Mouse (Mus musculus): Measurements from ENCODE around the gene Nedd9. TPM values are rescaled to one million over a fixed set of nuclear protein-coding genes. Genes with fewer than 3 reads are reported as not detected.

The Nedd9 gene
- polyA plus RNA-seq, 1 experiment from 2014 or later: 13.3 TPM

DNA sequence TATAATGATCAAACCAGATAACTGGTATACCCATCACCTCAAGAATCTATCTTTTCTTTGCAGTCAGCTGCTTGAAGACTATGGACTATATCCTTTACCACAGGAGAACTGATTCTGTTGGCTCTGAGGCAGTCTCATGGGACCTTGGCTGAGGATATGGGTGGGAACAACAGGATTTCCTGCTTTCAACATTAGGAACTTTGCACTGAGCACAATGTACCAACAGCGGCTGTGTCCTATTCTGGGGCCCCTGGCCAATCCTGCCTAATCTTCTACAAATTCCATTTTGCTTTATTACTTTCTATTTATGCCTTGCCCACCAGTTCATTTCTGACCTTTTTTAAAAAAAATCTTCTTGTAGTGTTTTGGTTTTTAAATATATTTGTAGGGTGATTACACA, 21.0 kb downstream of the Nedd9 start:
- Histone ChIP-seq H3K9ac (no peak overlapping the region), H3K27me3 (no peaks in the 10 kb centered on the region), H3K36me3 (no peaks in the 10 kb centered on the region), H3K9me3 (no peaks in the 10 kb centered on the region), H3K27ac (replicated peaks) (no peak overlapping the region), H3K4me2 (no peak overlapping the region), H3K4me3 (no peak overlapping the region), H3K4me1 (replicated peaks) (no peaks in the 10 kb centered on the region)
- WGBS: 95% methylated on average over 1 of the region's 1 CpGs
- no peak for ATAC-seq (ENCODE audit: low FRiP score, low read depth)

- Histone ChIP-seq H3K4me1 (replicated peaks) (no peaks in the 10 kb centered on the region), H3K27me3 (no peaks in the 10 kb centered on the region), H3K27ac (replicated peaks) (no peak overlapping the region), H3K36me3 (no peaks in the 10 kb centered on the region), H3K4me2 (no peak overlapping the region), H3K9ac (no peak overlapping the region), H3K9me3 (no peaks in the 10 kb centered on the region), H3K4me3 (no peak overlapping the region)
- 71% methylated on average over 3 of the region's 3 CpGs for WGBS
- ATAC-seq (ENCODE audit: low FRiP score, low read depth): no peak
These were observed 25.7 kb downstream of the Nedd9 start for GRCm38 (mm10) chr13:41461418-41461817.

DNA sequence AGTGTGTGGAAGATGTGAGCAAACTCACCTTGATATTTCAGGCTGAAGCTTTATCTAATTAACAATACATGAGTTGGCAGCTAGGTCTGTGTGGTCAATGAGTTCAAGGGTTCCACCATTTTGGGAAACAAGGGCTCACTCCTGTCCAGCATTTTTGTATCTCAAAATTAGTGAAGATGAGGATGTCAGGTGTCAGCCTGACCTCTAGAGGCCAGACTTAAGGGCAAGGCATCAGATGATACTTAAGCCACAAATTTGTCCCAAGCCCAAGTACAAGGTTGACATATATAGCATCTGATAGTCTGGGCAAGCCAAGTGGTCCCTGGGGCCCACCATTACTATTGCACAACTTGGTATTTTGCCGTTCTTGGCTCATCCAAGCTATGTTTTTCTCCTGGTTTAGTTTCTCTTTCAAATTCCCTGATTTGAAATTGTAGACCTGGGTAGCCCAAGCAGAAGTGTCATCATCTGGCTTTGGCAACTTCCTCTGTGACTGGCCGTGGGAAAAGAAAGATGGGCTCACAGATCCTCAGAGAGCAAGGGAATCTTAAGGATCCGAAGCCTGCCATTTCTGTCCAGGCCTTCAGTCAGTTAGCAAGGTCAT, 27.4 kb downstream of the Nedd9 start:
- no peak overlapping the region for H3K9ac ChIP-seq
- no peak overlapping the region for H3K4me3 ChIP-seq
- H3K9me3 ChIP-seq: no peaks in the 10 kb centered on the region
- no peaks in the 10 kb centered on the region for H3K36me3 ChIP-seq
- H3K27ac ChIP-seq (replicated peaks): no peak overlapping the region
- no peaks in the 10 kb centered on the region for H3K4me1 ChIP-seq (replicated peaks)
- H3K27me3 ChIP-seq: no peaks in the 10 kb centered on the region
- ATAC-seq (ENCODE audit: low FRiP score, low read depth): no peak
- H3K4me2 ChIP-seq: no peak overlapping the region
- 90% methylated on average over 3 of the region's 3 CpGs for WGBS

GRCm38 (mm10) chr13:41458709-41459108, 28.5 kb downstream of the Nedd9 start:
- ATAC-seq (ENCODE audit: low FRiP score, low read depth): no peak
- 62% methylated on average over 2 of the region's 2 CpGs for WGBS

GRCm38 (mm10) chr13:41457798-41458390, 29.3 kb downstream of the Nedd9 start:
- no peak overlapping the region for H3K27ac ChIP-seq (replicated peaks)
- H3K4me2 ChIP-seq: no peak overlapping the region
- H3K4me1 ChIP-seq (replicated peaks): no peaks in the 10 kb centered on the region
- no peaks in the 10 kb centered on the region for H3K36me3 ChIP-seq
- H3K9ac ChIP-seq: no peak overlapping the region
- no peaks in the 10 kb centered on the region for H3K9me3 ChIP-seq
- H3K27me3 ChIP-seq: no peaks in the 10 kb centered on the region
- no peak for ATAC-seq (ENCODE audit: low FRiP score, low read depth)
- WGBS: 87% methylated on average over 10 of the region's 10 CpGs
- no peak overlapping the region for H3K4me3 ChIP-seq

More at GRCm38 (mm10) chr13:41458709-41459108, 28.5 kb downstream of the Nedd9 start:
- Histone ChIP-seq H3K27me3 (no peaks in the 10 kb centered on the region), H3K4me3 (no peak overlapping the region), H3K9me3 (no peaks in the 10 kb centered on the region), H3K36me3 (no peaks in the 10 kb centered on the region), H3K9ac (no peak overlapping the region), H3K27ac (replicated peaks) (no peak overlapping the region), H3K4me2 (no peak overlapping the region), H3K4me1 (replicated peaks) (no peaks in the 10 kb centered on the region)

GRCm38 (mm10) chr13:41457030-41457797, 29.9 kb downstream of the Nedd9 start:
- no peaks in the 10 kb centered on the region for H3K4me1 ChIP-seq (replicated peaks)
- H3K27ac ChIP-seq (replicated peaks): no peak overlapping the region
- no peaks in the 10 kb centered on the region for H3K9me3 ChIP-seq
- no peaks in the 10 kb centered on the region for H3K36me3 ChIP-seq
- no peak overlapping the region for H3K9ac ChIP-seq
- no peak for ATAC-seq (ENCODE audit: low FRiP score, low read depth)
- H3K4me2 ChIP-seq: no peak overlapping the region
- H3K27me3 ChIP-seq: no peaks in the 10 kb centered on the region
- H3K4me3 ChIP-seq: no peak overlapping the region
- 71% methylated on average over 7 of the region's 7 CpGs for WGBS

GRCm38 (mm10) chr13:41456292-41457029, 30.7 kb downstream of the Nedd9 start:
- no peak overlapping the region for H3K27ac ChIP-seq (replicated peaks)
- no peak overlapping the region for H3K9ac ChIP-seq
- no peaks in the 10 kb centered on the region for H3K4me1 ChIP-seq (replicated peaks)
- 85% methylated on average over 14 of the region's 14 CpGs for WGBS
- H3K27me3 ChIP-seq: no peaks in the 10 kb centered on the region
- ATAC-seq (ENCODE audit: low FRiP score, low read depth): no peak
- H3K4me3 ChIP-seq: no peak overlapping the region
- no peaks in the 10 kb centered on the region for H3K9me3 ChIP-seq
- H3K4me2 ChIP-seq: no peak overlapping the region
- H3K36me3 ChIP-seq: no peaks in the 10 kb centered on the region

DNA sequence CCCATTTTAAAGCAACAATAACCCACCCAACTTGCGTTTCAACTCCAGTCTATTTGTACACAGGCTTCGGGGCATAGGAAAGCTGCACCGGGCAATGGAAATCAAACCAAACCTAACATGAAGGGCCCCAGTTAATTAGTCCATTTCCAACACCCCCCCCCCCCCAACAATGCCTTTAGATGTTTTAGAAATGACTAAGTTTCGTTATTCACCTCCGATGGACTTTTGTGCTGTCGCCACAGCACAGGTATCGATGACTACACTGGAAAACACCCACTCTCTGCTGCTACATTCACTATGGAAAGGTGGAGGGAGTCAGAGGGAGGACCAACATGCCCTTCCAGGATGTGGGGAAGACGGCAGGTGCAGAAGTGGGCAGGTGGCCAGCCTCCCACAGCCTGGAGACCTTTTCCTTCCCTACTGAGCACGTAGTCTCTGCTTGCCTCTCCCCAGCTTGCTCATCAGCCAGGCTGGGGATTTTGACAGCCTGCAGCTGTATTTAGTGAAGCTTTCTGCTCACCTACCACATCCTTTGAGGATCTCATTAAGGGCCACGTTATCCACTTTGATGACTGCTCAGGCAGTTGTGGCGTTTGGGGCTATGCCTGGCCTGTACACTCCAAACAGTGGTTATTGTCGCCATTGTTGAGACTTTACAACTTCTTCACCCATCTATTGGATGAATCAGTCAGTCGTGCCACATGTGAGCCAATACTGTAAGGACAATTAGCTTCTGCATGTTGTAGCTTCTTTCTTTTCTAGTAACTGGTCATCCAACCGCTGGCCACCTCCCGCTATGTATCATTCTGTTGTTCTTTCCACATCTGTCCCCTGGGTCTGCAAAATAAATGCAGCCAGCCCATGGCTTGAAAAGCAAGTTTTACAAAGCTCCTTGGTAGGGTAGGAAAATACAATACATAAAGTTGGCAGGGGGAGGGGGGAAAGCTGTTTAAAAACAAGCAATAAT, 33.7 kb downstream of the Nedd9 start:
- Histone ChIP-seq H3K9ac (no peak overlapping the region), H3K27me3 (no peaks in the 10 kb centered on the region), H3K4me3 (no peak overlapping the region), H3K27ac (replicated peaks) (no peak overlapping the region), H3K36me3 (no peaks in the 10 kb centered on the region), H3K4me2 (no peak overlapping the region), H3K4me1 (replicated peaks) (no peaks in the 10 kb centered on the region), H3K9me3 (no peaks in the 10 kb centered on the region)
- no peak for ATAC-seq (ENCODE audit: low FRiP score, low read depth)
- WGBS: 83% methylated on average over 15 of the region's 15 CpGs

DNA sequence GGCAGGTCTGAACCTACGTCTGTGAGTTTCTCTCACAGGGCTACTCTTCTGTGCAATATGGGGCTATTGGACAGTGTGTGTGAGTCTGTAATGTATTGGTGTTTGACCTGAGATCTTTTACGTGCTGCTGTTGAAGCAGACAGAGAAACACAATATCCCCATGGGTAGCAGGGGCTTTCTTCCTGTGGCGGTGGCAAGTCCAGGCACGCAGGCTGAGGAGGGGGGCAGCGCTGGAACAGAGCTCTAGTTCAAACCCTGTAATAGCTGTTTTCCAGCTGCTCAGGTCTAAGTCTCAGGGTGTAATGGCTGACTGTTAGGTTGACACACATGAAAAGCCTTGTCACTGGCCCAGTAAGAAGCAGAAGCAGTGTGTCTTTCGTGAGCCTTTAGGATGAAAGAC, 36.3 kb downstream of the Nedd9 start:
- Histone ChIP-seq H3K27ac (replicated peaks) (no peak overlapping the region), H3K9me3 (no peaks in the 10 kb centered on the region), H3K9ac (no peak overlapping the region), H3K4me1 (replicated peaks) (no peaks in the 10 kb centered on the region), H3K27me3 (no peaks in the 10 kb centered on the region), H3K4me3 (no peak overlapping the region), H3K36me3 (no peaks in the 10 kb centered on the region), H3K4me2 (no peak overlapping the region)
- ATAC-seq (ENCODE audit: low FRiP score, low read depth): no peak
- WGBS: 78% methylated on average over 6 of the region's 6 CpGs

- H3K9me3 ChIP-seq: no peaks in the 10 kb centered on the region
These were observed 38.0 kb downstream of the Nedd9 start for GRCm38 (mm10) chr13:41449211-41449610.

GRCm38 (mm10) chr13:41447209-41447608, 40.0 kb downstream of the Nedd9 start:
- Histone ChIP-seq H3K4me1 (replicated peaks) (no peaks in the 10 kb centered on the region), H3K4me2 (no peak overlapping the region), H3K9me3 (no peaks in the 10 kb centered on the region), H3K9ac (no peak overlapping the region), H3K27ac (replicated peaks) (no peak overlapping the region), H3K27me3 (no peaks in the 10 kb centered on the region), H3K36me3 (no peaks in the 10 kb centered on the region), H3K4me3 (no peak overlapping the region)
- WGBS: 75% methylated on average over 6 of the region's 6 CpGs
- ATAC-seq (ENCODE audit: low FRiP score, low read depth): no peak

More at GRCm38 (mm10) chr13:41449211-41449610, 38.0 kb downstream of the Nedd9 start:
- Histone ChIP-seq H3K4me3 (no peak overlapping the region), H3K4me2 (no peak overlapping the region), H3K27ac (replicated peaks) (no peak overlapping the region), H3K4me1 (replicated peaks) (no peaks in the 10 kb centered on the region), H3K27me3 (no peaks in the 10 kb centered on the region), H3K36me3 (no peaks in the 10 kb centered on the region), H3K9ac (no peak overlapping the region)
- 66% methylated on average over 2 of the region's 2 CpGs for WGBS
- ATAC-seq (ENCODE audit: low FRiP score, low read depth): no peak

Measured in hindbrain, embryonic 15.5 days (tissue).